Mouse (Mus musculus): ENCODE measurements around the gene Srek1.

GRCm38 (mm10) chr13:103767935-103768334, 6.5 kb downstream of the Srek1 start:
- no peak for TF ChIP-seq GATA1 (IDR thresholded peaks at IDR 0.05; ENCODE audit: borderline replicate concordance, low read length)
- no peak for TF ChIP-seq CTCF (IDR thresholded peaks at IDR 0.05; ENCODE audit: low read depth, low read length)
